Mouse (Mus musculus): Measurements from ENCODE around the gene Galnt18.

DNA sequence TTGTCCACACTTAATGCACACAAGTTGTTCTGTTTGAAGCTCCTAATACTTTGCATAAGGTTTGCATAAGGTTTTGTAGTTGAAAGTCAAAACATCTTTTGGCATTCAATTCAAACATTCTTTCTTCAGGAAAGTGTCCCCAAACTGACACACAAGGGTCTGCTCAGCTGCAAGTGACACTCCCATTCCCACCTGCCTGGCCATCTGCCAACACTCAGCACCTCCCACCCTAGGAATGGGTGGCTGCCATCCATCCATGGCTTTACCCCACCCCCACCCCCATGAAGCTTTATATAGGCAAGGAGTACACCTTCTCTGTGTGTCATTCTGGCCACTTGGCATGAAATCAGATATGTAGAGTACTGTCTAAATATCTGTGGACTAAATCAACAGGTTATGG, 35.0 kb downstream of the Galnt18 start:
- TF ChIP-seq CTCF (IDR thresholded peaks at IDR 0.05; ENCODE audit: extremely low read depth, insufficient read length, insufficient replicate concordance, low read depth, low read length) (no peak), POLR2A (IDR thresholded peaks at IDR 0.05; ENCODE audit: low read depth, low read length) (no peak)

All from small intestine, adult 2 months (tissue).